Mouse (Mus musculus): Measurements from ENCODE around the gene Iyd.
"Not testable (repeated sequence)": the region's sequence is repeated elsewhere in the genome, so short reads cannot be mapped to it uniquely, and the experiment has no call there.

The Iyd gene

GRCm38 (mm10) chr10:3540003-3540827, at the start of gene Iyd:
Gene Iyd (plus strand): TSS chr10:3540240.
- in situ Hi-C loops (cut with MboI; ENCODE audit: low sequenced_read_pairs) = no loop called here

GRCm38 (mm10) chr10:3496791-3497190, 43.2 kb upstream of the Iyd start:
- in situ Hi-C loops (cut with MboI; ENCODE audit: low sequenced_read_pairs) = no loop called here

GRCm38 (mm10) chr10:3500846-3501245, 39.2 kb upstream of the Iyd start:
- in situ Hi-C loops (cut with MboI; ENCODE audit: low sequenced_read_pairs) = not testable (repeated sequence)

GRCm38 (mm10) chr10:3507484-3508221, 32.4 kb upstream of the Iyd start:
- in situ Hi-C loops (cut with MboI; ENCODE audit: low sequenced_read_pairs) = no loop called here

GRCm38 (mm10) chr10:3508222-3508588, 31.8 kb upstream of the Iyd start:
- in situ Hi-C loops (cut with MboI; ENCODE audit: low sequenced_read_pairs) = no loop called here

- in situ Hi-C loops (cut with MboI; ENCODE audit: low sequenced_read_pairs) = no loop called here
These were observed 31.3 kb upstream of the Iyd start for GRCm38 (mm10) chr10:3508746-3509145.

GRCm38 (mm10) chr10:3509663-3510277, 30.3 kb upstream of the Iyd start:
- in situ Hi-C loops (cut with MboI; ENCODE audit: low sequenced_read_pairs) = no loop called here

GRCm38 (mm10) chr10:3510486-3510885, 29.6 kb upstream of the Iyd start:
- in situ Hi-C loops (cut with MboI; ENCODE audit: low sequenced_read_pairs) = no loop called here

GRCm38 (mm10) chr10:3511401-3511800, 28.6 kb upstream of the Iyd start:
- in situ Hi-C loops (cut with MboI; ENCODE audit: low sequenced_read_pairs) = no loop called here

GRCm38 (mm10) chr10:3512620-3513305, 27.3 kb upstream of the Iyd start:
- in situ Hi-C loops (cut with MboI; ENCODE audit: low sequenced_read_pairs) = no loop called here

GRCm38 (mm10) chr10:3513947-3514346, 26.1 kb upstream of the Iyd start:
- in situ Hi-C loops (cut with MboI; ENCODE audit: low sequenced_read_pairs) = no loop called here

- in situ Hi-C loops (cut with MboI; ENCODE audit: low sequenced_read_pairs) = no loop called here
These were observed 25.4 kb upstream of the Iyd start for GRCm38 (mm10) chr10:3514634-3515033.

GRCm38 (mm10) chr10:3516442-3516841, 23.6 kb upstream of the Iyd start:
- in situ Hi-C loops (cut with MboI; ENCODE audit: low sequenced_read_pairs) = no loop called here

GRCm38 (mm10) chr10:3523044-3523793, 16.8 kb upstream of the Iyd start:
- in situ Hi-C loops (cut with MboI; ENCODE audit: low sequenced_read_pairs) = no loop called here

GRCm38 (mm10) chr10:3524513-3524912, 15.5 kb upstream of the Iyd start:
- in situ Hi-C loops (cut with MboI; ENCODE audit: low sequenced_read_pairs) = no loop called here

- in situ Hi-C loops (cut with MboI; ENCODE audit: low sequenced_read_pairs) = no loop called here
These were observed 14.5 kb upstream of the Iyd start for GRCm38 (mm10) chr10:3525420-3526019.

- in situ Hi-C loops (cut with MboI; ENCODE audit: low sequenced_read_pairs) = no loop called here
These were observed 10.2 kb upstream of the Iyd start for GRCm38 (mm10) chr10:3529807-3530206.

GRCm38 (mm10) chr10:3530661-3531060, 9.4 kb upstream of the Iyd start:
- in situ Hi-C loops (cut with MboI; ENCODE audit: low sequenced_read_pairs) = no loop called here

GRCm38 (mm10) chr10:3531375-3531774, 8.7 kb upstream of the Iyd start:
- in situ Hi-C loops (cut with MboI; ENCODE audit: low sequenced_read_pairs) = no loop called here

GRCm38 (mm10) chr10:3534445-3534844, 5.6 kb upstream of the Iyd start:
- in situ Hi-C loops (cut with MboI; ENCODE audit: low sequenced_read_pairs) = no loop called here

Data from CH12F3 (cell line).